Mouse (Mus musculus): ENCODE data around the gene Ccdc9b. TPM values are rescaled to one million over a fixed set of nuclear protein-coding genes. Genes with fewer than 3 reads are reported as not detected.

The Ccdc9b gene
- polyA plus RNA-seq, 1 experiment from 2014 or later = 1.6 TPM

GRCm38 (mm10) chr2:118745915-118746901 is 16.3 kb downstream of the Ccdc9b start:
- Histone ChIP-seq H3K4me1 (ENCODE audit: control insufficient read depth, insufficient read depth, low read length) (peaks cover 33% of the 10 kb centered on the region), H3K9me3 (replicated peaks; ENCODE audit: control insufficient read depth, low read length, poor library complexity, severe bottlenecking) (no peaks in the 10 kb centered on the region), H3K27me3 (ENCODE audit: control insufficient read depth, insufficient read depth, low read depth, low read length) (peaks cover 4% of the 10 kb centered on the region; the same call in 1 of the 2 replicates), H3K9ac (ENCODE audit: low read depth, low read length) (peak overlapping the region; percentile 95), H3K27ac (ENCODE audit: low read length) (peak overlapping the region; percentile 77), H3K4me3 (ENCODE audit: low read depth, low read length) (peak overlapping the region; percentile 90), H3K36me3 (ENCODE audit: control insufficient read depth, insufficient read depth, low read length) (no peaks in the 10 kb centered on the region), H3K4me2 (ENCODE audit: low read length) (peak overlapping the region; percentile 94)
- WGBS = under 1% methylated on average over 101 of the region's 113 CpGs
- ATAC-seq = peak; percentile 61

- peaks cover 33% of the 10 kb centered on the region for H3K4me1 ChIP-seq (ENCODE audit: control insufficient read depth, insufficient read depth, low read length)
Observed at GRCm38 (mm10) chr2:118745232-118745884, 17.1 kb downstream of the Ccdc9b start, which contains the start of gene Inafm2. Inafm2 (plus strand) TSS chr2:118745758.

GRCm38 (mm10) chr2:118744621-118745020 is 17.8 kb downstream of the Ccdc9b start:
- no peaks in the 10 kb centered on the region for H3K36me3 ChIP-seq (ENCODE audit: control insufficient read depth, insufficient read depth, low read length)
- no peak overlapping the region for H3K27ac ChIP-seq (ENCODE audit: low read length)
- H3K9ac ChIP-seq (ENCODE audit: low read depth, low read length) = no peak overlapping the region
- no peak for ATAC-seq
- H3K4me3 ChIP-seq (ENCODE audit: low read depth, low read length) = no peak overlapping the region; the same call in 1 of the 2 replicates
- H3K4me1 ChIP-seq (ENCODE audit: control insufficient read depth, insufficient read depth, low read length) = peaks cover 31% of the 10 kb centered on the region
- peaks cover 4% of the 10 kb centered on the region; the same call in 1 of the 2 replicates for H3K27me3 ChIP-seq (ENCODE audit: control insufficient read depth, insufficient read depth, low read depth, low read length)
- no peaks in the 10 kb centered on the region for H3K9me3 ChIP-seq (replicated peaks; ENCODE audit: control insufficient read depth, low read length, poor library complexity, severe bottlenecking)
- WGBS = 10% methylated on average over 7 of the region's 7 CpGs
- H3K4me2 ChIP-seq (ENCODE audit: low read length) = peak overlapping the region; percentile 94

More at GRCm38 (mm10) chr2:118745232-118745884, 17.1 kb downstream of the Ccdc9b start, which contains the start of gene Inafm2:
- no peaks in the 10 kb centered on the region for H3K36me3 ChIP-seq (ENCODE audit: control insufficient read depth, insufficient read depth, low read length)
- H3K4me2 ChIP-seq (ENCODE audit: low read length) = peak within 1 kb of the TSS; percentile 94
- peak within 1 kb of the TSS; percentile 90 for H3K4me3 ChIP-seq (ENCODE audit: low read depth, low read length)
- H3K9ac ChIP-seq (ENCODE audit: low read depth, low read length) = peak within 1 kb of the TSS; percentile 95
- H3K27ac ChIP-seq (ENCODE audit: low read length) = peak within 1 kb of the TSS; percentile 77
- WGBS = under 1% methylated on average over 40 of the region's 57 CpGs
- H3K9me3 ChIP-seq (replicated peaks; ENCODE audit: control insufficient read depth, low read length, poor library complexity, severe bottlenecking) = no peaks in the 10 kb centered on the region
- peak; percentile 93 for ATAC-seq
- peaks cover 4% of the 10 kb centered on the region; the same call in 1 of the 2 replicates for H3K27me3 ChIP-seq (ENCODE audit: control insufficient read depth, insufficient read depth, low read depth, low read length)

- 26% methylated on average over 8 of the region's 8 CpGs for WGBS
- ATAC-seq = no peak
- peaks cover 20% of the 10 kb centered on the region for H3K4me1 ChIP-seq (ENCODE audit: control insufficient read depth, insufficient read depth, low read length)
- peaks cover 4% of the 10 kb centered on the region; the same call in 1 of the 2 replicates for H3K27me3 ChIP-seq (ENCODE audit: control insufficient read depth, insufficient read depth, low read depth, low read length)
- no peak overlapping the region for H3K4me2 ChIP-seq (ENCODE audit: low read length)
- H3K27ac ChIP-seq (ENCODE audit: low read length) = no peak overlapping the region
- no peaks in the 10 kb centered on the region for H3K36me3 ChIP-seq (ENCODE audit: control insufficient read depth, insufficient read depth, low read length)
- no peak overlapping the region for H3K4me3 ChIP-seq (ENCODE audit: low read depth, low read length)
- H3K9me3 ChIP-seq (replicated peaks; ENCODE audit: control insufficient read depth, low read length, poor library complexity, severe bottlenecking) = no peaks in the 10 kb centered on the region
- H3K9ac ChIP-seq (ENCODE audit: low read depth, low read length) = no peak overlapping the region
Observed at GRCm38 (mm10) chr2:118743261-118743943, 19.1 kb downstream of the Ccdc9b start.

- Histone ChIP-seq H3K4me1 (ENCODE audit: control insufficient read depth, insufficient read depth, low read length) (peaks cover 8% of the 10 kb centered on the region), H3K9ac (ENCODE audit: low read depth, low read length) (no peak overlapping the region), H3K4me2 (ENCODE audit: low read length) (no peak overlapping the region), H3K4me3 (ENCODE audit: low read depth, low read length) (no peak overlapping the region), H3K9me3 (replicated peaks; ENCODE audit: control insufficient read depth, low read length, poor library complexity, severe bottlenecking) (no peaks in the 10 kb centered on the region), H3K27me3 (ENCODE audit: control insufficient read depth, insufficient read depth, low read depth, low read length) (peaks cover 4% of the 10 kb centered on the region; the same call in 1 of the 2 replicates), H3K27ac (ENCODE audit: low read length) (no peak overlapping the region), H3K36me3 (ENCODE audit: control insufficient read depth, insufficient read depth, low read length) (no peaks in the 10 kb centered on the region)
- WGBS = 72% methylated on average over 9 of the region's 9 CpGs
- ATAC-seq = no peak
Observed at GRCm38 (mm10) chr2:118741183-118741582, 21.3 kb downstream of the Ccdc9b start.

GRCm38 (mm10) chr2:118740341-118740740 is 22.1 kb downstream of the Ccdc9b start:
- Histone ChIP-seq H3K4me1 (ENCODE audit: control insufficient read depth, insufficient read depth, low read length) (peaks cover 8% of the 10 kb centered on the region), H3K27me3 (ENCODE audit: control insufficient read depth, insufficient read depth, low read depth, low read length) (peaks cover 4% of the 10 kb centered on the region; the same call in 1 of the 2 replicates), H3K9ac (ENCODE audit: low read depth, low read length) (no peak overlapping the region), H3K9me3 (replicated peaks; ENCODE audit: control insufficient read depth, low read length, poor library complexity, severe bottlenecking) (no peaks in the 10 kb centered on the region), H3K4me3 (ENCODE audit: low read depth, low read length) (no peak overlapping the region), H3K27ac (ENCODE audit: low read length) (no peak overlapping the region), H3K4me2 (ENCODE audit: low read length) (no peak overlapping the region), H3K36me3 (ENCODE audit: control insufficient read depth, insufficient read depth, low read length) (no peaks in the 10 kb centered on the region)
- 71% methylated on average over 3 of the region's 3 CpGs for WGBS
- no peak for ATAC-seq

- no peaks in the 10 kb centered on the region for H3K4me1 ChIP-seq (ENCODE audit: control insufficient read depth, insufficient read depth, low read length)
- H3K27ac ChIP-seq (ENCODE audit: low read length) = no peak overlapping the region
- ATAC-seq = no peak
- no peaks in the 10 kb centered on the region for H3K9me3 ChIP-seq (replicated peaks; ENCODE audit: control insufficient read depth, low read length, poor library complexity, severe bottlenecking)
- H3K4me2 ChIP-seq (ENCODE audit: low read length) = no peak overlapping the region
- no peak overlapping the region for H3K9ac ChIP-seq (ENCODE audit: low read depth, low read length)
- H3K36me3 ChIP-seq (ENCODE audit: control insufficient read depth, insufficient read depth, low read length) = no peaks in the 10 kb centered on the region
- no peak overlapping the region for H3K4me3 ChIP-seq (ENCODE audit: low read depth, low read length)
- 39% methylated on average over 5 of the region's 5 CpGs for WGBS
- peaks cover 2% of the 10 kb centered on the region; the same call in 1 of the 2 replicates for H3K27me3 ChIP-seq (ENCODE audit: control insufficient read depth, insufficient read depth, low read depth, low read length)
Observed at GRCm38 (mm10) chr2:118733341-118733740, 29.1 kb downstream of the Ccdc9b start.

- no peak for ATAC-seq
- H3K36me3 ChIP-seq (ENCODE audit: control insufficient read depth, insufficient read depth, low read length) = no peaks in the 10 kb centered on the region
- no peak overlapping the region for H3K27ac ChIP-seq (ENCODE audit: low read length)
- no peak overlapping the region for H3K4me2 ChIP-seq (ENCODE audit: low read length)
- H3K9me3 ChIP-seq (replicated peaks; ENCODE audit: control insufficient read depth, low read length, poor library complexity, severe bottlenecking) = no peaks in the 10 kb centered on the region
- 83% methylated on average over 5 of the region's 5 CpGs for WGBS
- H3K4me3 ChIP-seq (ENCODE audit: low read depth, low read length) = no peak overlapping the region
- no peaks in the 10 kb centered on the region for H3K4me1 ChIP-seq (ENCODE audit: control insufficient read depth, insufficient read depth, low read length)
- H3K27me3 ChIP-seq (ENCODE audit: control insufficient read depth, insufficient read depth, low read depth, low read length) = peaks cover 2% of the 10 kb centered on the region; the same call in 1 of the 2 replicates
- no peak overlapping the region for H3K9ac ChIP-seq (ENCODE audit: low read depth, low read length)
Observed at GRCm38 (mm10) chr2:118731981-118732380, 30.5 kb downstream of the Ccdc9b start.
